Mouse (Mus musculus) testis, adult 2 months (tissue): ENCODE data around the gene P4ha2. TPM values are rescaled to one million over a fixed set of nuclear protein-coding genes. Genes with fewer than 3 reads are reported as not detected.
"Not testable (repeated sequence)": the region's sequence is repeated elsewhere in the genome, so short reads cannot be mapped to it uniquely, and the experiment has no call there.

Experiments used
- H3K27ac ChIP-seq: fragments of 200-500 bp; 2 replicates; pipeline ENCODE4 v1.5.1; 2012; ENCODE audit warnings: low read depth, low read length; ENCODE audit not compliant: control insufficient read depth, insufficient read depth
- H3K27me3 ChIP-seq: fragments of 200-500 bp; 2 replicates; pipeline ENCODE4 v1.6.1; 2012; ENCODE audit warnings: mild to moderate bottlenecking, low read length, moderate library complexity; ENCODE audit not compliant: control insufficient read depth, insufficient read depth
- H3K36me3 ChIP-seq: fragments of 200-500 bp; 2 replicates; pipeline ENCODE4 v1.6.1; 2012; ENCODE audit warnings: mild to moderate bottlenecking, low read length; ENCODE audit not compliant: control insufficient read depth, insufficient read depth
- H3K4me1 ChIP-seq: fragments of 200-500 bp; 2 replicates; pipeline ENCODE4 v1.6.1; 2012; ENCODE audit warnings: low read length; ENCODE audit not compliant: control insufficient read depth, insufficient read depth
- H3K4me3 ChIP-seq: fragments of 200-500 bp; 2 replicates; pipeline ENCODE4 v1.5.1; 2012; ENCODE audit warnings: low read depth, mild to moderate bottlenecking, low read length, moderate library complexity, mixed read lengths; ENCODE audit not compliant: control insufficient read depth
- CTCF ChIP-seq: fragments of 200-500 bp; IDR thresholded peaks from 2 replicates; pipeline ENCODE4 v1.5.1; 2012; ENCODE audit warnings: low read depth, mild to moderate bottlenecking, inconsistent platforms, low read length, moderate library complexity; ENCODE audit not compliant: control insufficient read depth, insufficient read depth, insufficient replicate concordance
- POLR2A ChIP-seq: fragments of 200-500 bp; IDR thresholded peaks from 2 replicates; pipeline ENCODE4 v1.6.1; 2012; ENCODE audit warnings: low read depth, mild to moderate bottlenecking, inconsistent platforms, low read length, moderate library complexity; ENCODE audit not compliant: control insufficient read depth
- polyA plus RNA-seq: library from polyadenylated mRNA; depleted of rRNA; stranded (reverse); fragments of >200 nt; gene quantifications from 2 replicates; pipeline ENCODE4 v1.2.3, GENCODE M21; 2012

P4ha2 gene
- polyA plus RNA-seq, 1 experiment, result 7.8 TPM

GRCm38 (mm10) chr11:54126654-54127374, 26.9 kb downstream of the P4ha2 start:
- TF ChIP-seq POLR2A (no peak), CTCF (no peak)
- Histone ChIP-seq H3K36me3 (no peaks in the 10 kb centered on the region), H3K4me3 (no peak overlapping the region), H3K4me1 (no peaks in the 10 kb centered on the region), H3K27ac (no peak overlapping the region), H3K27me3 (no peaks in the 10 kb centered on the region)

- Histone ChIP-seq H3K27ac (no peak overlapping the region), H3K27me3 (no peaks in the 10 kb centered on the region), H3K36me3 (no peaks in the 10 kb centered on the region), H3K4me3 (no peak overlapping the region), H3K4me1 (no peaks in the 10 kb centered on the region)
- TF ChIP-seq CTCF (no peak), POLR2A (no peak)
Measured at GRCm38 (mm10) chr11:54127397-54127796, 27.5 kb downstream of the P4ha2 start.

GRCm38 (mm10) chr11:54129955-54130354, 30.1 kb downstream of the P4ha2 start:
- Histone ChIP-seq H3K4me3 (no peak overlapping the region), H3K27me3 (no peaks in the 10 kb centered on the region), H3K36me3 (no peaks in the 10 kb centered on the region), H3K4me1 (no peaks in the 10 kb centered on the region), H3K27ac (no peak overlapping the region)
- TF ChIP-seq CTCF (no peak), POLR2A (no peak)

- Histone ChIP-seq H3K4me1 (no peaks in the 10 kb centered on the region), H3K36me3 (no peaks in the 10 kb centered on the region), H3K27me3 (no peaks in the 10 kb centered on the region), H3K27ac (no peak overlapping the region), H3K4me3 (no peak overlapping the region)
- TF ChIP-seq CTCF (no peak), POLR2A (no peak)
Measured at GRCm38 (mm10) chr11:54130721-54131120, 30.8 kb downstream of the P4ha2 start.

GRCm38 (mm10) chr11:54132290-54132689, 32.4 kb downstream of the P4ha2 start:
- H3K4me1 ChIP-seq, result no peaks in the 10 kb centered on the region
- no peak overlapping the region for H3K4me3 ChIP-seq
- H3K36me3 ChIP-seq, result no peaks in the 10 kb centered on the region
- no peak overlapping the region for H3K27ac ChIP-seq
- no peak for TF ChIP-seq CTCF
- TF ChIP-seq POLR2A, result no peak
- no peaks in the 10 kb centered on the region for H3K27me3 ChIP-seq

GRCm38 (mm10) chr11:54134905-54135304, 35.0 kb downstream of the P4ha2 start:
- no peak overlapping the region for H3K27ac ChIP-seq
- H3K4me3 ChIP-seq, result no peak overlapping the region
- no peaks in the 10 kb centered on the region for H3K27me3 ChIP-seq
- H3K4me1 ChIP-seq, result no peaks in the 10 kb centered on the region
- TF ChIP-seq CTCF (no peak), POLR2A (no peak)
- H3K36me3 ChIP-seq, result no peaks in the 10 kb centered on the region

- H3K4me3 ChIP-seq, H3K27me3 ChIP-seq, H3K36me3 ChIP-seq, H3K4me1 ChIP-seq, H3K27ac ChIP-seq: not testable (repeated sequence)
Measured at GRCm38 (mm10) chr11:54140159-54140558, 40.3 kb downstream of the P4ha2 start.

- Histone ChIP-seq H3K27ac (no peak overlapping the region), H3K4me3 (no peak overlapping the region), H3K36me3 (no peaks in the 10 kb centered on the region), H3K4me1 (no peaks in the 10 kb centered on the region), H3K27me3 (no peaks in the 10 kb centered on the region)
- TF ChIP-seq POLR2A (no peak), CTCF (peak; percentile 58; the same call in 1 of the 2 replicates)
Measured at GRCm38 (mm10) chr11:54141200-54141971, 41.5 kb downstream of the P4ha2 start.
